Mouse (Mus musculus) liver, embryonic 14.5 days (tissue): ENCODE results near the gene Proser3. TPM values are rescaled to one million over a fixed set of nuclear protein-coding genes. Genes with fewer than 3 reads are reported as not detected.

Experiments
- ATAC-seq: fragments of 200-750 bp; cut with Nextera tagmentation; 2 replicates; pipeline ENCODE4 v1.8.0; 2017; ENCODE audit warnings: moderate number of reproducible peaks, mild to moderate bottlenecking, moderate library complexity; ENCODE audit not compliant: insufficient read depth
- DNase-seq, 3 experiments: peaks; one replicate each; pipeline ENCODE4 v3.0.0-alpha.2; 2012 to 2013; ENCODE audit warnings: low read depth in 3 of 3, low spot score in 3 of 3
- H3K27ac ChIP-seq: fragments of 300-500 bp; sonication (generic); 2 replicates; pipeline ENCODE4 v1.5.1; 2014; ENCODE audit warnings: moderate library complexity, mild to moderate bottlenecking, control low read depth, inconsistent platforms
- H3K27me3 ChIP-seq: fragments of 300-500 bp; sonication (generic); 2 replicates; pipeline ENCODE4 v1.6.1; 2014; ENCODE audit warnings: mild to moderate bottlenecking, low read length, moderate library complexity; ENCODE audit not compliant: control insufficient read depth, insufficient read depth
- H3K36me3 ChIP-seq: fragments of 300-500 bp; sonication (generic); replicated peaks from 2 replicates; pipeline ENCODE4 v1.6.1; 2014; ENCODE audit warnings: low read depth; ENCODE audit not compliant: control insufficient read depth, insufficient read depth
- H3K4me1 ChIP-seq, 2 experiments: fragments of 200-500 bp in 1 of 2; fragments of 300-500 bp in 1 of 2; sonication (generic) in 1 of 2; replicated peaks; 2 replicates each; pipeline ENCODE4 v1.6.1; 2012 to 2014; ENCODE audit warnings: antibody characterized with exemption in 1 of 2, inconsistent platforms in 1 of 2, low read length in 1 of 2; ENCODE audit not compliant: control insufficient read depth in 2 of 2, insufficient read depth in 2 of 2
- H3K4me2 ChIP-seq: fragments of 300-500 bp; sonication (generic); 2 replicates; pipeline ENCODE4 v1.6.1; 2014; ENCODE audit warnings: low read depth, mild to moderate bottlenecking, control low read depth, moderate library complexity
- H3K4me3 ChIP-seq, 2 experiments: fragments of 200-500 bp in 1 of 2; fragments of 300-500 bp in 1 of 2; sonication (generic) in 1 of 2; 2 replicates each; pipeline ENCODE4 v1.5.1; 2012 to 2014; ENCODE audit warnings: low read depth in 2 of 2, low read length in 2 of 2, mild to moderate bottlenecking in 2 of 2, control low read depth in 1 of 2, inconsistent platforms in 1 of 2, moderate library complexity in 1 of 2; ENCODE audit not compliant: insufficient read depth in 1 of 2
- H3K9ac ChIP-seq: fragments of 300-500 bp; sonication (generic); replicated peaks from 2 replicates; pipeline ENCODE4 v1.6.1; 2014; ENCODE audit warnings: mild to moderate bottlenecking, control low read depth, moderate library complexity
- H3K9me3 ChIP-seq: fragments of 300-500 bp; sonication (generic); 2 replicates; pipeline ENCODE4 v1.6.1; 2016; ENCODE audit warnings: low read length, mixed read lengths; ENCODE audit not compliant: control insufficient read depth
- CTCF ChIP-seq: IDR thresholded peaks from 2 replicates; pipeline ENCODE4 v1.5.1; 2016; ENCODE audit warnings: antibody characterized with exemption, low read depth, control low read depth
- EP300 ChIP-seq: IDR thresholded peaks from 2 replicates; pipeline ENCODE4 v1.6.1; 2016; ENCODE audit warnings: antibody characterized with exemption, low read depth
- WGBS: fragments of 180-500 bp; shearing (Covaris S2); extraction: QIAGEN DNeasy Blood & Tissue Kit; methylation state at CpG from one replicate; pipeline ENCODE4 v1.1.7; 2014; ENCODE audit not compliant: insufficient replicate concordance; 5-methylcytosine and 5-hydroxymethylcytosine counted together
- microRNA-seq: library from miRNA; unstranded; fragments of <30 nt; microRNA quantifications from one replicate; pipeline ENCODE4, GENCODE M21; 2016
- polyA plus RNA-seq, 2 experiments: library from polyadenylated mRNA; depleted of rRNA in 1 of 2; stranded (reverse) in 1 of 2; unstranded in 1 of 2; fragments of >200 nt; fragmentation: Nextera tagmentation in 1 of 2; extraction: Ambion mirVana in 1 of 2; gene quantifications; 2 replicates each; pipeline versions ENCODE4 v1.2.1 to v1.2.3; 2012 to 2014

Gene Proser3
- polyA plus RNA-seq, 2 experiments, result 1.3 to 6.5 TPM

DNA sequence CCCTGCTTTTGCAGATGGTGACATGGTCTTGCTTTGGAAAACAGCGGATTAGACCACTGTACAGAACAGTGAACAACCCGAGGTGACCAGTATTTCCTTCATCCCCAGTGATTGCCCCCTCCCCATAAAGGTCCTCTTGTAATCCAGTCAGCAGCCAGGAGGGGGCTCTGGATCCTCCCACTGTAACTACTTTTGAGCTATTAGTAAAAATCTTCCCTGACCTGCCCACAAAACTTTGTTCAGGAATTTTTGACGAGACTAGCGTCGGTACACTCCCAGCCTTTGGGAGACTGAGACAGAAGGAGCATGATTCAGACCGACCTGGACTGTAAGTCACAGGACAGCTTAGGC is 61.2 kb downstream of the Proser3 start:
- no peaks in the 10 kb centered on the region for H3K9me3 ChIP-seq
- ATAC-seq, result no peak
- H3K9ac ChIP-seq, result no peak overlapping the region
- H3K27me3 ChIP-seq, result no peaks in the 10 kb centered on the region
- H3K36me3 ChIP-seq, result no peaks in the 10 kb centered on the region
- TF ChIP-seq EP300 (no peak), CTCF (no peak)
- no peak overlapping the region for H3K27ac ChIP-seq
- no peak overlapping the region for H3K4me3 ChIP-seq
- no peak for DNase-seq
- H3K4me2 ChIP-seq, result no peak overlapping the region
- 25% methylated on average over 6 of the region's 6 CpGs for WGBS
- no peaks in the 10 kb centered on the region for H3K4me1 ChIP-seq

DNA sequence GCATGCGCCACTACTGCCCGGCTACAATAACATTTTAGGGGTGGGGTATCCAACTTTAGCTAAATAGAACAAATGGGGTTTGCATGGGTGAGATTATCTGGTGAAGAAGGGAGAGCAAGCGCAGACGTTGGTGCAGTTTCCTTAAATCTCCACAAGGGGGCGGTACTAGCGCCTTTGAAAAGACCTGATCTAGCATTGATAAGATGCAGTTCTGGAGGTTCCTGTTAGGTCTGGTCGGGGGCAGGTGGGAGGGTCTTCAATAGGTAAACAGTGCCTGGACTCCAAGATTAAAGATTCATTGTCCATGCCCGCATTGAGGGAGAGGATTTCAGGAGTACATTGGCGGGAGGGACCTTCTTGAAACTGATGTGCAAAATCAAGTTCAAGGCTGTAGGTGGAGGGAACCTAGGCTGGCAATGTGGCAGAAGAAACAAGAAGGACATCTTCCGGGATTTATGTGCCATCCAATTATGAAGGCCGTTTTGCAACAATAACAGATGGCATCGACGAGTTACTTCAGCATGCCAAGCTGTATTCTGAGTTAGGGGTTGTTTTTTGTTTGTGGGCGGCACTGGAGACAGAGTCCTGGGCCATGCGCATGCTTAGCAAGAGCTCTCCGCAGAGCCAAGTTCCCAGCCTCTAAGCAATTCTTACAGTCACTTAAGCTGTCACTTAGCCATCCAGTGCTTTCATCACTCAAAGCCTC is 61.7 kb downstream of the Proser3 start:
- Histone ChIP-seq H3K4me1 (no peaks in the 10 kb centered on the region), H3K27ac (no peak overlapping the region), H3K9me3 (no peaks in the 10 kb centered on the region), H3K4me3 (no peak overlapping the region), H3K4me2 (no peak overlapping the region), H3K36me3 (no peaks in the 10 kb centered on the region), H3K27me3 (no peaks in the 10 kb centered on the region), H3K9ac (no peak overlapping the region)
- 27% methylated on average over 16 of the region's 16 CpGs for WGBS
- ATAC-seq (no peak), DNase-seq (peak in 2 of 3 experiments; percentile 20 to 26)
- TF ChIP-seq EP300 (no peak), CTCF (peak; percentile 82)

Small RNA genes within 50 kb of the gene (microRNA-seq; reads per million reads assigned to microRNA genes)
- gene Gm38670, result 3.8 reads per million
- gene Mir3569, result 1.7 reads per million

Other genes with a start within 250 kb of the Proser3 start
Only the 30 nearest of the 34 such genes appear.
- gene Sdhaf1, start 228.4 kb downstream of the Proser3 start, polyA plus RNA-seq (2012; rRNA removed), result 3.8 and 5.1 TPM in 2 replicates
- gene Sdhaf1, start 228.4 kb downstream of the Proser3 start, polyA plus RNA-seq (2014; fragmentation: Nextera tagmentation; extraction: Ambion mirVana), result 6.7 and 7.0 TPM in 2 replicates
- gene Lrfn3, start 189.5 kb downstream of the Proser3 start, polyA plus RNA-seq (2012; rRNA removed), result 1.4 and 1.7 TPM in 2 replicates
- 0.79 and 1.2 TPM in 2 replicates for gene Lrfn3, start 189.5 kb downstream of the Proser3 start, polyA plus RNA-seq (2014; fragmentation: Nextera tagmentation; extraction: Ambion mirVana)
- gene Tyrobp, start 138.5 kb downstream of the Proser3 start, polyA plus RNA-seq (2012; rRNA removed), result 78.3 and 95.0 TPM in 2 replicates
- 105 and 113 TPM in 2 replicates for gene Tyrobp, start 138.5 kb downstream of the Proser3 start, polyA plus RNA-seq (2014; fragmentation: Nextera tagmentation; extraction: Ambion mirVana)
- gene Hcst, start 132.4 kb downstream of the Proser3 start, polyA plus RNA-seq (2012; rRNA removed), result 3.3 and 4.7 TPM in 2 replicates
- gene Hcst, start 132.4 kb downstream of the Proser3 start, polyA plus RNA-seq (2014; fragmentation: Nextera tagmentation; extraction: Ambion mirVana), result 4.5 and 4.9 TPM in 2 replicates
- 0.92 and 1.2 TPM in 2 replicates for gene Nfkbid, start 130.6 kb downstream of the Proser3 start, polyA plus RNA-seq (2012; rRNA removed)
- gene Nfkbid, start 130.6 kb downstream of the Proser3 start, polyA plus RNA-seq (2014; fragmentation: Nextera tagmentation; extraction: Ambion mirVana), result 0.69 and 1.1 TPM in 2 replicates
- gene Aplp1, start 106.8 kb downstream of the Proser3 start, polyA plus RNA-seq (2012; rRNA removed), result 2.9 and 4.0 TPM in 2 replicates
- 3.5 and 4.5 TPM in 2 replicates for gene Aplp1, start 106.8 kb downstream of the Proser3 start, polyA plus RNA-seq (2014; fragmentation: Nextera tagmentation; extraction: Ambion mirVana)
- 0.10 and 0.30 TPM in 2 replicates for gene Kirrel2, start 94.6 kb downstream of the Proser3 start, polyA plus RNA-seq (2012; rRNA removed)
- 0.18 TPM in 1 of 2 replicates, not detected in the other for gene Kirrel2, start 94.6 kb downstream of the Proser3 start, polyA plus RNA-seq (2014; fragmentation: Nextera tagmentation; extraction: Ambion mirVana)
- gene Nphs1, start 94.0 kb downstream of the Proser3 start, polyA plus RNA-seq (2012; rRNA removed), result 0.03 TPM in 2 replicates
- gene Nphs1, start 94.0 kb downstream of the Proser3 start, polyA plus RNA-seq (2014; fragmentation: Nextera tagmentation; extraction: Ambion mirVana), result 0.08 and 0.19 TPM in 2 replicates
- 47.9 and 52.1 TPM in 2 replicates for gene Prodh2, start 58.7 kb downstream of the Proser3 start, polyA plus RNA-seq (2012; rRNA removed)
- 33.8 and 41.4 TPM in 2 replicates for gene Prodh2, start 58.7 kb downstream of the Proser3 start, polyA plus RNA-seq (2014; fragmentation: Nextera tagmentation; extraction: Ambion mirVana)
- gene Arhgap33, start 17.2 kb downstream of the Proser3 start, polyA plus RNA-seq (2012; rRNA removed), result 7.1 and 7.9 TPM in 2 replicates
- gene Arhgap33, start 17.2 kb downstream of the Proser3 start, polyA plus RNA-seq (2014; fragmentation: Nextera tagmentation; extraction: Ambion mirVana), result 1.3 and 2.0 TPM in 2 replicates
- 4.2 and 5.5 TPM in 2 replicates for gene Hspb6, start 121 bp downstream of the Proser3 start, polyA plus RNA-seq (2012; rRNA removed)
- 3.0 and 3.6 TPM in 2 replicates for gene Hspb6, start 121 bp downstream of the Proser3 start, polyA plus RNA-seq (2014; fragmentation: Nextera tagmentation; extraction: Ambion mirVana)
- gene Lin37, start 7.5 kb upstream of the Proser3 start, polyA plus RNA-seq (2012; rRNA removed), result 15.3 and 17.6 TPM in 2 replicates
- 21.2 and 22.0 TPM in 2 replicates for gene Lin37, start 7.5 kb upstream of the Proser3 start, polyA plus RNA-seq (2014; fragmentation: Nextera tagmentation; extraction: Ambion mirVana)
- gene U2af1l4, start 11.0 kb upstream of the Proser3 start, polyA plus RNA-seq (2012; rRNA removed), result 19.5 and 28.1 TPM in 2 replicates
- gene U2af1l4, start 11.0 kb upstream of the Proser3 start, polyA plus RNA-seq (2014; fragmentation: Nextera tagmentation; extraction: Ambion mirVana), result 40.7 and 44.0 TPM in 2 replicates
- 1.2 and 1.4 TPM in 2 replicates for gene Gm49396, start 11.0 kb upstream of the Proser3 start, polyA plus RNA-seq (2012; rRNA removed)
- 0.71 and 0.99 TPM in 2 replicates for gene Gm49396, start 11.0 kb upstream of the Proser3 start, polyA plus RNA-seq (2014; fragmentation: Nextera tagmentation; extraction: Ambion mirVana)
- gene Psenen, start 11.3 kb upstream of the Proser3 start, polyA plus RNA-seq (2012; rRNA removed), result 55.8 and 63.5 TPM in 2 replicates
- 59.1 and 64.6 TPM in 2 replicates for gene Psenen, start 11.3 kb upstream of the Proser3 start, polyA plus RNA-seq (2014; fragmentation: Nextera tagmentation; extraction: Ambion mirVana)
- 1.5 and 1.8 TPM in 2 replicates for gene Igflr1, start 13.1 kb upstream of the Proser3 start, polyA plus RNA-seq (2012; rRNA removed)
- gene Igflr1, start 13.1 kb upstream of the Proser3 start, polyA plus RNA-seq (2014; fragmentation: Nextera tagmentation; extraction: Ambion mirVana), result 0.53 and 1.2 TPM in 2 replicates
- 10.4 and 12.7 TPM in 2 replicates for gene Kmt2b, start 36.4 kb upstream of the Proser3 start, polyA plus RNA-seq (2012; rRNA removed)
- 3.4 and 4.2 TPM in 2 replicates for gene Kmt2b, start 36.4 kb upstream of the Proser3 start, polyA plus RNA-seq (2014; fragmentation: Nextera tagmentation; extraction: Ambion mirVana)
- gene Zbtb32, start 46.6 kb upstream of the Proser3 start, polyA plus RNA-seq (2012; rRNA removed), result 0.04 and 0.06 TPM in 2 replicates
- 0.20 TPM in 1 of 2 replicates, not detected in the other for gene Zbtb32, start 46.6 kb upstream of the Proser3 start, polyA plus RNA-seq (2014; fragmentation: Nextera tagmentation; extraction: Ambion mirVana)
- 0.29 and 0.67 TPM in 2 replicates for gene Upk1a, start 60.5 kb upstream of the Proser3 start, polyA plus RNA-seq (2012; rRNA removed)
- gene Upk1a, start 60.5 kb upstream of the Proser3 start, polyA plus RNA-seq (2014; fragmentation: Nextera tagmentation; extraction: Ambion mirVana), result not detected in 2 replicates
- gene Cox6b1, start 73.9 kb upstream of the Proser3 start, polyA plus RNA-seq (2012; rRNA removed), result 300 and 459 TPM in 2 replicates
- gene Cox6b1, start 73.9 kb upstream of the Proser3 start, polyA plus RNA-seq (2014; fragmentation: Nextera tagmentation; extraction: Ambion mirVana), result 647 and 655 TPM in 2 replicates
- not detected in 2 replicates for gene Etv2, start 83.6 kb upstream of the Proser3 start, polyA plus RNA-seq (2012; rRNA removed)
- not detected in 2 replicates for gene Etv2, start 83.6 kb upstream of the Proser3 start, polyA plus RNA-seq (2014; fragmentation: Nextera tagmentation; extraction: Ambion mirVana)
- gene Rbm42, start 98.0 kb upstream of the Proser3 start, polyA plus RNA-seq (2012; rRNA removed), result 22.9 and 25.2 TPM in 2 replicates
- gene Rbm42, start 98.0 kb upstream of the Proser3 start, polyA plus RNA-seq (2014; fragmentation: Nextera tagmentation; extraction: Ambion mirVana), result 34.5 and 40.4 TPM in 2 replicates
- 23.8 and 28.5 TPM in 2 replicates for gene Haus5, start 112.7 kb upstream of the Proser3 start, polyA plus RNA-seq (2012; rRNA removed)
- gene Haus5, start 112.7 kb upstream of the Proser3 start, polyA plus RNA-seq (2014; fragmentation: Nextera tagmentation; extraction: Ambion mirVana), result 28.7 and 29.1 TPM in 2 replicates
- not detected in 2 replicates for gene Pmis2, start 119.3 kb upstream of the Proser3 start, polyA plus RNA-seq (2012; rRNA removed)
- gene Pmis2, start 119.3 kb upstream of the Proser3 start, polyA plus RNA-seq (2014; fragmentation: Nextera tagmentation; extraction: Ambion mirVana), result not detected in 2 replicates
- 0.13 and 0.32 TPM in 2 replicates for gene 2200002J24Rik, start 146.6 kb upstream of the Proser3 start, polyA plus RNA-seq (2012; rRNA removed)
- 1.2 and 2.0 TPM in 2 replicates for gene 2200002J24Rik, start 146.6 kb upstream of the Proser3 start, polyA plus RNA-seq (2014; fragmentation: Nextera tagmentation; extraction: Ambion mirVana)
- 0.97 and 1.6 TPM in 2 replicates for gene Atp4a, start 159.9 kb upstream of the Proser3 start, polyA plus RNA-seq (2012; rRNA removed)
- 0.43 and 2.1 TPM in 2 replicates for gene Atp4a, start 159.9 kb upstream of the Proser3 start, polyA plus RNA-seq (2014; fragmentation: Nextera tagmentation; extraction: Ambion mirVana)
- 63.3 and 64.4 TPM in 2 replicates for gene Tmem147, start 177.2 kb upstream of the Proser3 start, polyA plus RNA-seq (2012; rRNA removed)
- gene Tmem147, start 177.2 kb upstream of the Proser3 start, polyA plus RNA-seq (2014; fragmentation: Nextera tagmentation; extraction: Ambion mirVana), result 110 and 117 TPM in 2 replicates
- gene Gapdhs, start 191.4 kb upstream of the Proser3 start, polyA plus RNA-seq (2012; rRNA removed), result not detected in 2 replicates
- not detected in 2 replicates for gene Gapdhs, start 191.4 kb upstream of the Proser3 start, polyA plus RNA-seq (2014; fragmentation: Nextera tagmentation; extraction: Ambion mirVana)
- 0.12 and 0.37 TPM in 2 replicates for gene Sbsn, start 199.2 kb upstream of the Proser3 start, polyA plus RNA-seq (2012; rRNA removed)
- not detected in 2 replicates for gene Sbsn, start 199.2 kb upstream of the Proser3 start, polyA plus RNA-seq (2014; fragmentation: Nextera tagmentation; extraction: Ambion mirVana)
- 0.23 and 0.26 TPM in 2 replicates for gene Dmkn, start 211.5 kb upstream of the Proser3 start, polyA plus RNA-seq (2012; rRNA removed)
- gene Dmkn, start 211.5 kb upstream of the Proser3 start, polyA plus RNA-seq (2014; fragmentation: Nextera tagmentation; extraction: Ambion mirVana), result 0.20 TPM in 1 of 2 replicates, not detected in the other